Mouse (Mus musculus) hindlimb bud, embryonic 11.5 days (tissue): ENCODE measurements around the gene Aktip.

ENCODE experiments used
- DNase-seq: peaks from one replicate; pipeline ENCODE4 v3.0.0-alpha.2; 2012; ENCODE audit warnings: low read depth, low spot score; ENCODE audit errors: extremely low spot score

Gene Aktip

GRCm38 (mm10) chr8:91199876-91200275 is at the start of gene Aktip:
Gene Aktip, minus strand, starts transcription at chr8:91199976.
- no peak for DNase-seq

- DNase-seq: no peak
Observed at GRCm38 (mm10) chr8:91245821-91246454, 46.2 kb upstream of the Aktip start.

GRCm38 (mm10) chr8:91242721-91243120 is 42.9 kb upstream of the Aktip start:
- no peak for DNase-seq

- DNase-seq: no peak
Observed at GRCm38 (mm10) chr8:91241873-91242519, 42.2 kb upstream of the Aktip start.

GRCm38 (mm10) chr8:91241371-91241770 is 41.6 kb upstream of the Aktip start:
- no peak for DNase-seq

- DNase-seq: no peak
Observed at GRCm38 (mm10) chr8:91237191-91237590, 37.4 kb upstream of the Aktip start.

- DNase-seq: no peak
Observed at GRCm38 (mm10) chr8:91234097-91234496, 34.3 kb upstream of the Aktip start.

- DNase-seq: no peak
Observed at GRCm38 (mm10) chr8:91227421-91227841, 27.7 kb upstream of the Aktip start.

GRCm38 (mm10) chr8:91224227-91224626 is 24.5 kb upstream of the Aktip start:
- no peak for DNase-seq

GRCm38 (mm10) chr8:91221841-91222240 is 22.1 kb upstream of the Aktip start:
- DNase-seq: no peak

GRCm38 (mm10) chr8:91218271-91218670 is 18.5 kb upstream of the Aktip start:
- DNase-seq: no peak

- DNase-seq: no peak
Observed at GRCm38 (mm10) chr8:91217062-91217905, 17.5 kb upstream of the Aktip start.

GRCm38 (mm10) chr8:91214287-91214686 is 14.5 kb upstream of the Aktip start:
- no peak for DNase-seq

- no peak for DNase-seq
Observed at GRCm38 (mm10) chr8:91212948-91213347, 13.2 kb upstream of the Aktip start.

GRCm38 (mm10) chr8:91209658-91210057 is 9.9 kb upstream of the Aktip start:
- DNase-seq: no peak

- DNase-seq: no peak
Observed at GRCm38 (mm10) chr8:91207676-91208075, 7.9 kb upstream of the Aktip start.

- no peak for DNase-seq
Observed at GRCm38 (mm10) chr8:91205897-91206296, 6.1 kb upstream of the Aktip start.

- no peak for DNase-seq
Observed at GRCm38 (mm10) chr8:91201184-91201583, 1.4 kb upstream of the Aktip start.

- no peak for DNase-seq
Observed at GRCm38 (mm10) chr8:91198036-91198435, 1.7 kb downstream of the Aktip start.

- DNase-seq: no peak
Observed at GRCm38 (mm10) chr8:91197233-91197632, 2.5 kb downstream of the Aktip start.

GRCm38 (mm10) chr8:91196661-91197060 is 3.1 kb downstream of the Aktip start:
- no peak for DNase-seq

- DNase-seq: no peak
Observed at GRCm38 (mm10) chr8:91194081-91194480, 5.7 kb downstream of the Aktip start.
